Mouse (Mus musculus) forebrain, embryonic 11.5 days (tissue): ENCODE data around the gene Lancl2. TPM values are rescaled to one million over a fixed set of nuclear protein-coding genes. Genes with fewer than 3 reads are reported as not detected.

Experiments used
- ATAC-seq: fragments of 200-750 bp; cut with Nextera tagmentation; replicated peaks from 2 replicates; pipeline ENCODE4 v1.8.0; 2017; ENCODE audit warnings: moderate TSS enrichment; ENCODE audit not compliant: low FRiP score
- DNase-seq: peaks from one replicate; pipeline ENCODE4 v3.0.0-alpha.2; 2017; ENCODE audit warnings: low spot score
- H3K27ac ChIP-seq: fragments of 300-500 bp; sonication (generic); 2 replicates; pipeline ENCODE4 v1.5.1; 2014; ENCODE audit warnings: low read depth, low read length
- H3K27me3 ChIP-seq: fragments of 300-500 bp; sonication (generic); 2 replicates; pipeline ENCODE4 v1.6.1; 2014; ENCODE audit warnings: mild to moderate bottlenecking, low read length, mixed read lengths; ENCODE audit not compliant: control insufficient read depth, insufficient read depth
- H3K36me3 ChIP-seq: fragments of 300-500 bp; sonication (generic); 2 replicates; pipeline ENCODE4 v1.6.1; 2014; ENCODE audit warnings: mild to moderate bottlenecking, low read length, moderate library complexity, mixed read lengths; ENCODE audit not compliant: control insufficient read depth, insufficient read depth
- H3K4me1 ChIP-seq: fragments of 300-500 bp; sonication (generic); replicated peaks from 2 replicates; pipeline ENCODE4 v1.6.1; 2014; ENCODE audit warnings: low read length, mixed read lengths; ENCODE audit not compliant: control insufficient read depth, insufficient read depth
- H3K4me2 ChIP-seq: fragments of 300-500 bp; sonication (generic); 2 replicates; pipeline ENCODE4 v1.6.1; 2014; ENCODE audit warnings: low read depth, mild to moderate bottlenecking, low read length, moderate library complexity, mixed read lengths; ENCODE audit not compliant: severe bottlenecking
- H3K4me3 ChIP-seq: fragments of 300-500 bp; sonication (generic); 2 replicates; pipeline ENCODE4 v1.5.1; 2014; ENCODE audit warnings: low read depth, low read length
- H3K9ac ChIP-seq: fragments of 300-500 bp; sonication (generic); 2 replicates; pipeline ENCODE4 v1.6.1; 2014; ENCODE audit warnings: low read length
- H3K9me3 ChIP-seq: fragments of 300-500 bp; sonication (generic); 2 replicates; pipeline ENCODE4 v1.6.1; 2016; ENCODE audit warnings: low read length, mixed read lengths; ENCODE audit not compliant: control insufficient read depth
- WGBS: fragments of 180-500 bp; shearing (Covaris S2); extraction: QIAGEN DNeasy Blood & Tissue Kit; methylation state at CpG from one replicate; pipeline ENCODE4 v1.1.7; 2014; 5-methylcytosine and 5-hydroxymethylcytosine counted together
- polyA plus RNA-seq: library from polyadenylated mRNA; unstranded; fragments of >200 nt; fragmentation: Nextera tagmentation; extraction: Ambion mirVana; gene quantifications from 2 replicates; pipeline ENCODE4 v1.2.1, GENCODE M21; 2014

The Lancl2 gene
- polyA plus RNA-seq, 1 experiment from 2014 or later = 54.0 TPM

DNA sequence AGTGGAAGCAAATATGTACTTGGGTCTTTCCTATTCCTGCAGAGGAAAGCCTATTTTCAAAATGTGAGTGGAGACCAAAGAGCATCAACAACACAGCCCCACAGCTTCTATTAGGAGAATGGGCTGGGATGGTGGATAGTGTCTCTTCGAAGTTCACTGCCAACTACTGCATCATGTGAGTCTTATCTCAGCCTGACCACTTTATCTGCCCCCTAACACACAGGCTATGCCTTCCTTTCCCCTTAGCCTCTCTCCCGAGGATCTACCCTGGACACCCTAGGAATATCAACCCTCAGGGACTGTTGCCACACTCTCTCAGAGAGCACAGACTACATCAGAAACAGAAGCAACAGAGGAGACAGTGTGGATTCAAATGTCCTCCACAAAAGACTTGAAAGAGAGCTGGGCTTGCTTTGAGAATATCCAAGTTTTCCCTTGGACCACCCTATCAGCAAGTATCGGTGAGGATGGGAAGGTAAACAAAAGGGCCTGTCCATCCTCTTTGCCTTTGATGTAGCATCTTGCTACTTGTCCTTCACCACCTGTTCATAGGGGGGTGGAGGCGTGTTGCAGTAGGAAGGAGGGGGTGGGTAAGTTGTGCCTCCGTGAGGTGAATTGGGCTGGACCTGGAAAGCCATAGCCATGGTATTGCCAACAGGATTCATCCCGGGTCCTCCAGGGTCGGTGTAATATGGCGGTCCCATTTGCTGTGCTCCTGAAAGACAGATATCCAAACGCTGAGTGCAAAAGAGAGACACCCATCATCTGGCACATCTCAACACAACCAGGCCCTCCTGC lies 51.8 kb downstream of the Lancl2 start:
- WGBS = 93% methylated on average over 9 of the region's 9 CpGs
- no peaks in the 10 kb centered on the region for H3K27me3 ChIP-seq
- H3K36me3 ChIP-seq = no peaks in the 10 kb centered on the region; the same call in 1 of the 2 replicates
- H3K9ac ChIP-seq = no peak overlapping the region
- no peak overlapping the region for H3K4me3 ChIP-seq
- H3K27ac ChIP-seq = no peak overlapping the region
- H3K4me1 ChIP-seq = no peaks in the 10 kb centered on the region
- no peak for ATAC-seq
- no peak for DNase-seq
- no peaks in the 10 kb centered on the region for H3K9me3 ChIP-seq
- H3K4me2 ChIP-seq = no peak overlapping the region

GRCm38 (mm10) chr6:57763054-57763453 lies 60.7 kb downstream of the Lancl2 start:
- Histone ChIP-seq H3K4me1 (no peaks in the 10 kb centered on the region), H3K9ac (no peak overlapping the region), H3K4me2 (no peak overlapping the region), H3K4me3 (no peak overlapping the region), H3K27me3 (no peaks in the 10 kb centered on the region), H3K9me3 (no peaks in the 10 kb centered on the region), H3K27ac (no peak overlapping the region), H3K36me3 (no peaks in the 10 kb centered on the region)
- DNase-seq (no peak), ATAC-seq (no peak)

- H3K4me2 ChIP-seq = no peak overlapping the region
- DNase-seq (no peak), ATAC-seq (no peak)
- no peak overlapping the region for H3K4me3 ChIP-seq
- H3K4me1 ChIP-seq = no peaks in the 10 kb centered on the region
- H3K9ac ChIP-seq = no peak overlapping the region
- 83% methylated on average over 3 of the region's 3 CpGs for WGBS
- no peak overlapping the region for H3K27ac ChIP-seq
- H3K36me3 ChIP-seq = no peaks in the 10 kb centered on the region; the same call in 1 of the 2 replicates
- H3K27me3 ChIP-seq = no peaks in the 10 kb centered on the region
- H3K9me3 ChIP-seq = no peaks in the 10 kb centered on the region
Observed at GRCm38 (mm10) chr6:57765095-57765878, 62.9 kb downstream of the Lancl2 start.

GRCm38 (mm10) chr6:57766287-57766686 lies 63.9 kb downstream of the Lancl2 start:
- Histone ChIP-seq H3K27ac (no peak overlapping the region), H3K4me1 (no peaks in the 10 kb centered on the region), H3K9ac (no peak overlapping the region), H3K4me2 (no peak overlapping the region), H3K9me3 (no peaks in the 10 kb centered on the region), H3K27me3 (no peaks in the 10 kb centered on the region), H3K4me3 (no peak overlapping the region), H3K36me3 (no peaks in the 10 kb centered on the region; the same call in 1 of the 2 replicates)
- 95% methylated on average over 1 of the region's 1 CpGs for WGBS
- ATAC-seq (no peak), DNase-seq (no peak)

DNA sequence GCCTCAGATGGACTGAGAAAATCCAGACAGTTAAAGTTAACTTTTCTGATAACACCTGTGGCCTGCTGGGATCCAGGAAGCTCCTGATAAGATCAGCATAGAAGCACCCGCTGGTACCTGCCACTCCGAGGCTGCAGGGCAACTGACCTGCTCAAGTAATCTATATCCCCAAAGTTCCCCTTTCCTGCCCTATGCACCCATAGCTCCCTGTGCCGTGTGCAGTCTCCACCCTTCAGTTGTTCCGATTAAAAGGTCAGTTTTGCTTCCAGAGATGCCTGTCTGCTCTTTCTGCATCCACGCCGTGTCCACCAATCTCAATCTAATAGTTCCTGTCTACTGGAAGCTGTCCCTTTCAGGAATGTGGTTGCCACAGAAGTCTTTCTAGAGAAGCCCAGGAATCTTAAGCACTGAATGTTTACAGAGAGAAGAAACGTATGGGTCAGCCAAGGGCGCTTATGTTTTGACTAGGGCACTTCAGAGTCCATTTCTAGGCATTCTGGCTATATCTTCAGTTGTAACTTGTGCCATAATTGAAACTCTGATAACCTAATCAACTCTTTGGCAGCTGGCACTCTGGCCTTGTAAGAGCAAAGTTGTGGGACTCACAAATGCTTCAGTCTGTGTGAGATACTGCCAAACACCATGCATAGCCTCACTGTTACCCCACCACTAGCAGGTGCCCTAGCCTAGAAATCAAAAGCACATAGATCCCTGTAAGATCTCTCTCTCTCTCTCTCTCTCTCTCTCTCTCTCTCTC lies 65.0 kb downstream of the Lancl2 start:
- no peaks in the 10 kb centered on the region for H3K9me3 ChIP-seq
- H3K4me2 ChIP-seq = no peak overlapping the region
- ATAC-seq (no peak), DNase-seq (no peak)
- H3K36me3 ChIP-seq = no peaks in the 10 kb centered on the region; the same call in 1 of the 2 replicates
- no peaks in the 10 kb centered on the region for H3K4me1 ChIP-seq
- WGBS = 87% methylated on average over 8 of the region's 8 CpGs
- no peak overlapping the region for H3K4me3 ChIP-seq
- H3K27ac ChIP-seq = no peak overlapping the region
- no peak overlapping the region for H3K9ac ChIP-seq
- no peaks in the 10 kb centered on the region for H3K27me3 ChIP-seq

GRCm38 (mm10) chr6:57768948-57769525 lies 66.7 kb downstream of the Lancl2 start:
- no peak overlapping the region for H3K4me2 ChIP-seq
- no peaks in the 10 kb centered on the region for H3K9me3 ChIP-seq
- H3K27me3 ChIP-seq = no peaks in the 10 kb centered on the region
- 90% methylated on average over 7 of the region's 7 CpGs for WGBS
- ATAC-seq = no peak
- H3K36me3 ChIP-seq = no peaks in the 10 kb centered on the region; the same call in 1 of the 2 replicates
- no peak for DNase-seq
- H3K4me3 ChIP-seq = no peak overlapping the region
- H3K9ac ChIP-seq = no peak overlapping the region
- H3K27ac ChIP-seq = no peak overlapping the region
- H3K4me1 ChIP-seq = no peaks in the 10 kb centered on the region

DNA sequence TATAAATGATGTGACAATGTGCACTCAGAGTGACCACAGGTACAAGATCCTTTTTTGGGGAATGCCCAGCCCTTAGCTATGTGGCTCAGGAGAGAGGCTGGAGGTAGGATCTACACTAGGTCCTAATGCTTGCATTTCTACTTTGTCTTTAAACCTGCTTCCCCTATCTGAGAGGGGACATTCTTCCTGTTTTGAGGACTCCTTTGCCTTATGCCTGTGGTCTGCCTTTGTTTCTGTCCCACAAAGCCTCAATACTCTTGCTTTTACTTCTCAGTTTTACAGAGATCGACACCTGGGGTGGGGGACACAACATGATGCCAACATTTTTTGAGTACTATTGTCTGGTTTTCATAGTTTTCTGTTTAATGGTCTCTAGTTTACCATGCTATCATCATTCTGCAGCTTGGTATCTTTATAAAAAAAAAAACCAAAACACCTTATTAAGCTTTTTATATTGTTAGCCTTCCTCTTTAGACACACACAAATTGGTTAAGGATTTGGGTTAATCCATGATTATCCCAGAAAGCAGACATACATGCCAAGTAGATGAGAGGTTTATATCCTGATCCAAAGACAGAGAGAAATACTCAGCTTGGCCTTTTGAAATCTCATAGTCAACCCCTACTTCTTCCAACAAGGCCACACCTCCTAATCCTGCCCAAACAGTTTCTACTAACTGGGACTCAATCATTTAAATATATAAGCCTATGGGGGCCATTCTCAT lies 68.3 kb downstream of the Lancl2 start:
- 85% methylated on average over 1 of the region's 1 CpGs for WGBS
- ATAC-seq = no peak
- no peak for DNase-seq
- no peaks in the 10 kb centered on the region; the same call in 1 of the 2 replicates for H3K36me3 ChIP-seq
- no peaks in the 10 kb centered on the region for H3K9me3 ChIP-seq
- H3K9ac ChIP-seq = no peak overlapping the region
- H3K4me1 ChIP-seq = no peaks in the 10 kb centered on the region
- no peak overlapping the region for H3K27ac ChIP-seq
- no peaks in the 10 kb centered on the region for H3K27me3 ChIP-seq
- no peak overlapping the region for H3K4me2 ChIP-seq
- no peak overlapping the region for H3K4me3 ChIP-seq

- Histone ChIP-seq H3K27ac (no peak overlapping the region), H3K27me3 (no peaks in the 10 kb centered on the region), H3K9me3 (no peaks in the 10 kb centered on the region; the same call in 1 of the 2 replicates), H3K4me2 (no peak overlapping the region), H3K36me3 (no peaks in the 10 kb centered on the region; the same call in 1 of the 2 replicates), H3K4me3 (no peak overlapping the region), H3K4me1 (no peaks in the 10 kb centered on the region), H3K9ac (no peak overlapping the region)
- 95% methylated on average over 1 of the region's 1 CpGs for WGBS
- DNase-seq = no peak
- no peak for ATAC-seq
Observed at GRCm38 (mm10) chr6:57773792-57774191, 71.5 kb downstream of the Lancl2 start.
